Mouse (Mus musculus) mouse embryonic stem cell (cell line): ENCODE results near the gene D930007J09Rik.

Experiments
- in situ Hi-C, 2 experiments: fragments of 300-500 bp; cut with MboI; formaldehyde crosslinking; loops; 1 replicate in 1 of 2; 3 replicates in 1 of 2; pipeline ENCODE4 v1.14.3; 2019 to 2020; ENCODE audit warnings: low sequenced_read_pairs in 2 of 2, low pct_unique_long_range_greater_than_20kb in 1 of 2, mixed read lengths in 1 of 2; ENCODE audit not compliant: unreplicated experiment in 1 of 2

The D930007J09Rik gene

DNA sequence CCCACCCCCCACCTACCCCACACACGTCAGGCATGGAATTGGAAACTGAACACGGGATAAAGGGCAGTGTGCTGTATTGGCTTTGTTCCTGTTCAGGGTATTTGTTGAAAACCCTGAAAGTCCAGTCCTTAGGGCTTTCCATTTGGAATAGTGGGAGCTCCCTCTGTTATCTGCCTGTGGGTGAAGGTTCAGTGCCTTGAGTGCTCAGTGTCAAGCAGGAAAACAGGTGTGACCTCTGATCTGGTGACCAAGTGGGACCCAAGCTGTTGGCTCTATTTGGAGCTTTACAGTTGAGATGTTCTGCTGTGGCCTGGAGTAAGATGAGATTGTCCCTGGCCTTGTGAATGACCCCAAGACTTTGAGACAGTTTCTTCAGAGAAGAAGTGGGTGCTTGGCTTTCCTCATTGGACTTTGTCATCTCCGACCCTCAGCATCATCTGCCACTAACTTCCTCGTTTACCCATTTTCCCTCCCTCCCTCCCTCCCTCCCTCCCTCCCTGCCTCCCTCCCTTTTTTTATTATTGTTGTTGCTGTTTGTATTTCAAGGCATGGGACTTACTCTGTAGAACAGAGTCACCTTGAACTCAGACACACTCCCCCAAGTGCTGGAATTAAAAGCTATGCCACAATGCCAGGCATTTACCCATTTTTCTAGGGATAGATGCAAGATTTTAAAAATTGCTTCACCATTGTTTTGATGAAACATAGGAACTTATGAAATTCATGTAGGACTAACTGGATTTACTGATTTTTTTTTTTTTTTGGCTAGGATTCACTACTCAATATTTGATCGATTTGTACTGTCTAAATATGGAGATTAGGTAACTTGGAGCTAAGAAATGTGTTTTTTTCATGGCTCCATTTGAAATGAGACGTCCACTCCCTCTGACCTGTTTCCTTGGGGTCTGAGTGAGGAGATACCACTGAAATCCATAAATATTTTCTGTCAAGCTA lies 22.0 kb upstream of the D930007J09Rik start:
- in situ Hi-C loops = no loop called here

DNA sequence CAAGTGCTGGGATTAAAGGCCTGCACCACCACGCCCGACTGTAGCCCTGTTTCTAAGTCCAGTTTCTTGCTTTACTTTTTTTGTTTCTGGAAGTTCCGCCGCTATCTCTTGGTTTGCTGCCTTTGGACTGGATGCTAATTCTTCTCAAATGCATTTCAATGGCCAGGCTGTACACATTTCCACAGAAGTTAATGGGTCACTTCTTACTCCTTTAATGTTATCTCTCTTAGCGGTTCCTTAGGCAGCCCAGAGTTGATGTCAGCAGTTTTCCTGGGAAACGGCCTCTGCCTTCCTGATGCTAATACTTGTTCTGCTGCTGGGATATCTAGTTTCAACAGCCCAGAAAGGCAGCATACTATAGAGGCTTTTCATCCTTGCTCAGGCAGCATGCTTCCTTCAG lies 20.5 kb upstream of the D930007J09Rik start:
- in situ Hi-C loops = no loop called here

DNA sequence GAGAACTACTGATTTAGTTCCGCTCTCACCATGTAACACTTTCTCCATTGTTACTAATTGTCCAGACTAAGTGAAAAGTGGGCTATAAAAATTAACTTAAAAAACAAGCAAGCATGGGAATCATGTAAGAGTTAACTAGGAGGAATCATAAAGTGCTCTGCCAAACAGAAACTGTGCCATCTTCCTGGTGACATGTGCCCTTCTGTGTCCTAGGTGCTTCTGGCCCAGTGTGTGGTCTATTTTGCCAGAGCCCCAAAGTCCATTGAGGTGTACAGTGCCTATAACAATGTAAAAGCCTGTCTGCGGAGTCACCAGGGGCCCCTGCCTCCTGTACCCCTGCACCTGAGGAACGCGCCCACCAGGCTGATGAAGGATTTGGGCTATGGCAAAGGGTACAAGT lies 19.0 kb upstream of the D930007J09Rik start:
- in situ Hi-C loops = no loop called here

DNA sequence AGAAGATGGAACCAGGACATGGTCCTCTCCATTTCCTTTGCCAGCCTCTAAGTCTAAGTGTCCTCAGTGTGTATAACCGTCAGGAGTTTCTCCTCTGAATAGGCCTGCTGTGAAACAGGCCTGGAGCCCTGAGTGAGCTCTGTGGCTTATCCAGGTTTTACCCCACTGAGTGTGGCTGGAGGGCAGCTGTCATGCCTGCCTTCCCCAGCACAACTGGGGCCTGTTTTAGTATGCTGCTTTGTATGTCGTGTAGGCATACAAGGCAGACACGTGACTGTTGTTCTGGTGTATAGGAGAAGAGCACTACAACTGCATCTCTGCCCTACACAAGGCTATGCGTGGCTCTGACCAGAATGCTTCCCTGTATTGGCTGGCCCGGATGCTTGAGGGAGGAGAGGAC lies 17.3 kb upstream of the D930007J09Rik start:
- in situ Hi-C loops = no loop called here

DNA sequence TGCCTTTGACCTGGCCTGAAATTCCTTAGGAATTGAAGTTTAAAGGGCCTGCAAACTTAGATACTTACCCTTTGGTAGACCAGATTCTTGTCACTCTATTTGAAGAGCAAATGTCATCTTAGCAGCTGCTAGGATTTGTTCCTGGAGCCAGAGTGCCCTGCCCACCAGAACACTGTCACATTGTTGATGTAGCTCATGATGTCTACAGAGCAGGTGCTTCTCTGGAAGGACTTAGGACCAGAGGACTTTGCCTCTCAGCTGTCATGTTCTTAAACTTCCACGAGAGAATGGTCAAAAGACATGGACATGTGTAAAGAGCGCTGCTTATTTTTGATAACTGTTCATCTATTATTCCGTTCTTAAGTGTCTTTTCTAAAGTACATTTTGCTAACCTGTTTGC lies 16.6 kb upstream of the D930007J09Rik start:
- in situ Hi-C loops = no loop called here

DNA sequence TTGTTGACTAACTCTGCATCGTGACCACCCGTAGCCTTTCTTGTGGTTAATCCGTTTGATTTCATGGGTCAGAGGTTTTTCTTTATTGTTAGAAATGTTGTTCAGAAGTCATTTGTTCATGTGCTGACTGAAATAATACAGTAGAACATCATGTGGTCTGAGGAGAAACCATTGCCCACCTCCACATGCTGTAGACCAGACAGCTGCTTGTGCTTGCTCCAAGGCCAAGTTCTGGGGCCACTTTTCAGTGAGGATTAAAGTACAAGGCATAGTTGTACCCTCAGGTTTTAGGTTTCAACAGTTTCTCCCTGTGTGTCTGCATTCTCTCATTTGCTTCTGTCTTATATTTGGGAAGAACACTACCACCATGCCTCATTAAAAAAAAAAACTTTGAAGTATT lies 5.0 kb upstream of the D930007J09Rik start:
- in situ Hi-C loops = no loop called here

DNA sequence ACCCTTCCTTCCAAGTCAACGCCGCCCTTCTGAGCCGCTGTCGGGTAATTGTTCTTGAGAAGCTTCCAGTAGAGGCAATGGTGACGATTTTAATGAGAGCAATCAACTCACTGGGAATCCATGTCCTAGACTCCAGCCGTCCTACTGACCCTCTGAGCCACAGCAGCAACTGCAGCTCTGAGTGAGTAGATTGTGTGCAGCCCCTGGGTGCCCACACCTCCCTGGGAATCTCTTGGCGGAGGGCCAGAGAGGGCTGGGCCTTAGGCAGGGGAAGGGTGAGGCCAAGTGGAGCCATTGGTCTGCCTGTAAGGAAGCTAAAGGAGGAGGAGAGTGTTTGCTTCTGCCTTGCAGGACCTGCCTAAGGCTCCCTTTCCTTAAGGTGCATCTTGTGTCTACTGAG lies 4.2 kb upstream of the D930007J09Rik start:
- in situ Hi-C loops = no loop called here

DNA sequence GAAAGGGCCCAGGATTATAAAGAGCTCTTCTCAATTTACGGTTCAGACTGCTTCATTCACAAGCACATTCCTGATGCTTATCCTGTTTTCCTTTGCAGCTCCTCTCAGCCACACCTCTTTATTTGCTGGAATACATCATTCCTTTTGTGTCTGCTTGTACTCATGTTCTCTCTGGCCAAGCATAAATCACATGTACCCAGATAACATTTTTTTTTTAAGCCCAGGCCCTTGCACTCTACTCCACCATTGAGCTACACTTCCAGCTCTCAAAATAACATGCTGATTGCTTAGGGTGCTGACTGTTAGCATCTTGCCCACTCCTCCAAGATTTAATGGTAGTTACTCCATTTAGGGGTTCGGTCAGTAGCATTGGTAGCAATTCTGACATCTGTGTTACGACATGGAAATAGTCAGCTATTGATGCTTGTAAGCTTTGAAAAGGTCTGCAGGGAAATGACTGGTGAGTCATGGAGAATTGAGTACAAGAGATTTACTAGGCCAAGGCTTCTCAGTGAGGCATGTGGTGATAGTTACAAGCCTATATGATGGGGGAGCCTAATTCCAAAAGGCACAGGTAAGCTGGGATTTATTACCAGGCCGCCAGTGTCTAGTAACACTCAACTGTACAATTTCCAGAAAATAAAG lies 1.2 kb upstream of the D930007J09Rik start:
- in situ Hi-C loops = no loop called here

DNA sequence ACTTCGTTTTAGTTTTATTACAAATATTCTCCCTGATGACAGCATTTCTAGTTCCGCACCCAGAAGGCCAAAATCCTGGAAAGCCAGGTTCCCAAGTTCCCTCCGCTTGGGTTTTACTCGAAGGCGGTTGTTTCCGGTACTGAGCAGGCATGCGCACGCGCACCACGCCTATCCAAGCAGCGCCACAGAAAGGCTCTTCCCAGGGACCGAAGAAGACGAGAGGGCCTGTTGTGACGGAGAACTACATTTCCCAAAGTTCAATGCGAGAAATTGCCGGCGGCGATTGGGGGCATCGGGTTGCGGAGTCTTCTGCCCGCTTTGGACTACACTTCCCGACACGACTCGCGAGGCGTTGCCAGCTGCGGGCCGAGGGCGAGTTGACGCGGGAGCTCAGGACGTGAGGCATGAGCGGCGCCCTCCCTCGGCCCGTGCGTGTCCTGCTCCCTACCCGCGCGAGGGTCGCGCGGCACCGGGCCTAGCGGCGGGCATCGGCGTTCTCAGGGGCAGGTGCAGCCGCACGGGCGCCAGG lies 892 bp downstream of the D930007J09Rik start, which contains the start of gene Wrnip1:
Wrnip1 (plus strand) TSS at position 346 of the 529 bp plus-strand sequence.
- in situ Hi-C loops = no loop called here

DNA sequence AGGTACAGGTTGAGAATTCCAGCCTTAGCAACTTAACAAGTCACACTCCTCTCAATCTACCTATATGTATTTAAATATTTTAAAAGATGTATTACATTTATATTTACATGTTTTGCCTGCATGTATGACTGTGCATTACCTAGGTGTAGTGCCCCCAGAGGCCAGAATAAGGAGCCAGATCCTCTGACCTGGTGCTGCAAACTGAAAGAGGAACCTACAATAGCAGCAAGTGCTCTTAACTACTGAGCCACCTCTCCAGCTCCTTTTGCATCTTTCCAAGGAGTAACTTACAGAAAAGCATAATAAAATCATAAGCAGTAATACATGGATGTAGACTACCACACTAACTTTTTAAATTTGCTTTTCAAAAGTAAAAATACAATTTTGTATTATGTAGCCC lies 1.8 kb downstream of the D930007J09Rik start:
- in situ Hi-C loops = no loop called here

DNA sequence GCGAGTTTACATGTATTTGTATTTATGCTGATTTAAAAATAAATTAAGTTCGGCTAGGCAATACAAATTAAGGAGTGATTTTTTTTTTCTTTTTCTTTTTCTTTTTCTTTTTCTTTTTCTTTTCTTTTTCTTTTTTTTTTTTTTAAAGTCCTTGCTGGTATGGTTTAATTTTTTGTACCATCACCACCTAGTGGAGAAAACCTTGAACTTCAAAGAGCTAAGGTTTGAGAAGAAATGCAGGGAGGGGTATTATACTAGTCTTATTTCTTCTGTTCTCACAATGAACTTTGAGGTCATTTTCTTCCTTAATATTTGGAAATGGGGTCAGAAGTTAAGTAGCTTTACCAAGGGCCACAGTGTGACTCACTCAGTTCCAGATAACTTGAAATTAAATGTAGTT lies 3.5 kb downstream of the D930007J09Rik start:
- in situ Hi-C loops = no loop called here

DNA sequence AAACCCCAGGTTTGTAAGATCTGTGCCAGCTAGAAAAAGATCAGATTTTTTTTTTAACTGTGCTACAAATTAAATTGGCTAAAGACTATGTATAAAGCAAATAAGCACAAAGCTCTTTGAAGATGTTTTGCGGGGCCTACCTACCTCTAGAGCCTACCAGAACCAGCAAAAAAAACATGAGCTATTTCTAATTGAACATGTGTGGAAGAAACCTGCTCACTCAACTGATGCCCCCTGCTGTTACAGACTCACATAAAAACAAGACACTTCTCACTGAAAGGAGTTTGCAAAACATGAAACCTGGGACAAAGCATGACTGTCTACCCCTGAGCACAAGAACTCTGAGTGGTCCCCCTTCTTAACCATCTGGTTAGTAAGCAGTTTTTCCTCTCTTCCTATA lies 5.6 kb downstream of the D930007J09Rik start:
- in situ Hi-C loops = no loop called here

DNA sequence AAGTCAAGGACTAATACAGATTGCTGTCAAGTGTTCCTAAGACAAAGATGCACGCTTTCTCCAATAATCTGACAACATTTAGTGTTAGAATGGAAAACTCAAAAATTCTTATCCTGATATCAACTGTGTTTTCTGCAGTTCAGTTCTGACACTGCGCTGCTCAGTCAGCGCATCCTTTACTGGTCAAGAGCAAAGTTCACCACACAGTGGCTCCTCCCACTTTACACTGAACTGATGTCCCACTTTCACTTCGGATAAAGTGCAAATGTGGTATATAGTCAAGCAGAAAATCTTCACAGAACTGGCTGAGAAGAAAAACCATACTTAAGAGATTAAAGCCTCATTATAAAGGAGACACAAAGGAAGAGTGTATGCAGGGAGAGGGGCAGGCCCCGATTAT lies 7.5 kb downstream of the D930007J09Rik start:
- in situ Hi-C loops = no loop called here

DNA sequence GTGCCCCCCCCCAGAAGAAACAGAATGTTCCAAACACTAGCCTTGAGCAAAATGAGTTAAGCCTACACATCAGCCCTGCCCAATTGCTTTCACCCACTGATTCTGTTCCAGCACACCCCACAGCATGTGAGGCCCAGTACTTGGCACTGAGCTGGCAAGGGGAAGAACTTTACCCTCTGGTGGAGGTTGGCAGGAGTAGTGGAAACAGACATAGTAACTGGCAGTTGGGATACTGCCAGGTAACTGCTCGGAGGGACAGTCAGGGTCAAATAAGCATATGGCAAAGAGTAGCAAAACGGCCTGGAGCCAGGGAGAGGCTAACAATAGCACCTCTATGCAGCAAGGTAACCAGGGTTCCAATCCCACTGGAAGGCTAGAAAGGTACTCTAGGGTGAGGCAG lies 8.0 kb downstream of the D930007J09Rik start:
- in situ Hi-C loops = no loop called here

DNA sequence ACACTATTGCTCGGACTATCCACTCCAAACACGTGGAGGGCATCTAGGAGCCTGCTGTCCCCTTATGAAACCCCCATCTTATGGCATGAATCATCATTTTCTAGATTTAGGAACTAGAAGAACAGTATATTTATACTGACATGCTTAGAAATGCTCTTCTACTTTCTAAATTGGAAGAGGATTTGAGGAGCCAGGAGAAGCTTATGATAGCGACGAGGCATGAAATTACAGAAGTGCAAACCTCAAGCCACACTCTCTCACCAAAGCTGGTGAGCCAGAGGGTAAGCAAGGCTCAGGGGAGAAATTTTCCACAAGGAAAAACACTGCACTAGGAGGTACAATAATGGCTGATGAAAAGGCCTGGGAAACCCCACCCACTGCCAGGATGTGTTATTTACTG lies 12.9 kb downstream of the D930007J09Rik start:
- in situ Hi-C loops = no loop called here

DNA sequence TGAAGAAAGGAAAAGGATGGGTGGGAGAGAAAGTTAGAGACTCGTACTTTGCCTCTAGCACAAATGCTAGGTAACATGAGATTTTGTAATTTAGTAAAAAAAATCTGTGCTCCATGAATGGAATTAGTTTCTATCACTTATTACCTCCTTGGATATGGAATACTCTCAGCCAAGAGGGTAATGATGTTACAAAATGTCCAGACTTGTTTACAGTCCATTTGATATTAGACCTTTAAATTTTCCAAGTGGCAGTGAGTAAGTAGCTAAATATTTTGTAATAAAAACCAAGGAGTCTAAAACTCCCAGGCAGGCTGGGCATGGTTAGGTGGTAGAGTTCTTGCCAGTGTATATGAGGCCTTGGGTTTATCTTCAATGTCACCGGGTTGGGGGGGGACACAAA lies 15.1 kb downstream of the D930007J09Rik start:
- in situ Hi-C loops = no loop called here

DNA sequence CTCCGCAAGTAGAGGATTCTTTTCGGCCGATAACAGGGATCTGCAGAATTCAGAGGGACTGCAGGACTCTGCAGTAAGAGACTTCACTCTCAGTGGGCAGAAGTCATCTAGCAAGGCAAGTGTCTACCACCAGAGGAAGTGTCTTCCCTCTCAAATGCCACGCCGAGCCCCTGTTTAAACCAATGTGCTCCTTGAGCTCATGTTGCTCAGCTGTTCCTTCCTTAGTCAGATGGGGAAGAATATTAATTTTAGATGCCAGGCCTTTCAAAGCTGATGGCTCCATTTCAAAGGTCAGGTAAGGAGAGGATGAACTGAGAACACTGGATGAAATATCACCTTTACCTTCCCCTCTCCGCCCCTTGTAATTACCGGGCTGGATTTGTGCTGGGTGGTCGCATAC lies 18.8 kb downstream of the D930007J09Rik start, which contains the start of gene Mylk4:
Mylk4 (minus strand) TSS at position 139 of the 400 bp plus-strand sequence.
- in situ Hi-C loops = no loop called here

DNA sequence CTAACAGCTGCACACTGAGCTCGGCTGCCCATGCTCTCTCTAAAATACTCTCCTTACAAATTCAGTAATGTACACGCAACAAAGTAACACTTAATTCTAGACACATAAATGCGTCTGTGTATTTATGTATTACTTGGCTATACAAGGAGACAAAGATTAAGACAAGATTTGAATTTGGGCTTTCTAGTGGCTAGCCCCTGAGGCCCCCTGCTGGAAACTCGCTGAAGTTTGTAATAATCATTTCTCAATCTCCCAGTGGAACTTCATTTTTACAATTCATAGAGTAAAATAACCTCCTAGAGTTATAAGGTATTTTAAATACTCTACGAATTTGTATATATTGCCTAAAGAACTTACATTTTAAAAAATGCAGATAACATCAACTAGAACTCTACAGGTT lies 19.6 kb downstream of the D930007J09Rik start:
- in situ Hi-C loops = no loop called here

DNA sequence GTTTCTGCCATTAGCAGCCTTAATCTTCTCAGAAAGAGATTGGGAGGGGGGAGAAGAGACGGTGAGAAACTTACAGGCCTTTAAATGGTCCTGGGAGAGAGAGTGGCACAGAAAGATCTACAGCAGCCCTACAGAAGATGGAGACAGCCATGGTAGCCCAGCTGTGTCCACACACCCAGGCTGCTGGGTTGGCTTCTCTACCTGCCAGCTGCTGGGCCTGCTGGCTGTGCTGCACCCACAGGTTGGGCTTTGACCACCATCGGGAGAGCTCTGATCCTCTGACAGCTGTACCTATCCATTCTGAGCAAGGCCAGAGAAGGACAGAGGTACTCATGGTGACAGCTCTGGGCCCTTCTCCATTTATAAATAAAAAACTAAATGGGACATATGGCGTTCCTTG lies 23.8 kb downstream of the D930007J09Rik start:
- in situ Hi-C loops = no loop called here
